Mouse (Mus musculus) embryo, embryonic 9.5 days (tissue): Measurements from ENCODE around the gene Sec11a.
A peak's percentile ranks its signal among the peaks of the same experiment; 100 is the strongest.
"Not testable (repeated sequence)": the region's sequence is repeated elsewhere in the genome, so short reads cannot be mapped to it uniquely, and the experiment has no call there.

ENCODE experiments used
- DNase-seq: peaks from one replicate; pipeline ENCODE4 v3.0.0-alpha.2; 2017; ENCODE audit errors: extremely low spot score

Gene Sec11a

DNA sequence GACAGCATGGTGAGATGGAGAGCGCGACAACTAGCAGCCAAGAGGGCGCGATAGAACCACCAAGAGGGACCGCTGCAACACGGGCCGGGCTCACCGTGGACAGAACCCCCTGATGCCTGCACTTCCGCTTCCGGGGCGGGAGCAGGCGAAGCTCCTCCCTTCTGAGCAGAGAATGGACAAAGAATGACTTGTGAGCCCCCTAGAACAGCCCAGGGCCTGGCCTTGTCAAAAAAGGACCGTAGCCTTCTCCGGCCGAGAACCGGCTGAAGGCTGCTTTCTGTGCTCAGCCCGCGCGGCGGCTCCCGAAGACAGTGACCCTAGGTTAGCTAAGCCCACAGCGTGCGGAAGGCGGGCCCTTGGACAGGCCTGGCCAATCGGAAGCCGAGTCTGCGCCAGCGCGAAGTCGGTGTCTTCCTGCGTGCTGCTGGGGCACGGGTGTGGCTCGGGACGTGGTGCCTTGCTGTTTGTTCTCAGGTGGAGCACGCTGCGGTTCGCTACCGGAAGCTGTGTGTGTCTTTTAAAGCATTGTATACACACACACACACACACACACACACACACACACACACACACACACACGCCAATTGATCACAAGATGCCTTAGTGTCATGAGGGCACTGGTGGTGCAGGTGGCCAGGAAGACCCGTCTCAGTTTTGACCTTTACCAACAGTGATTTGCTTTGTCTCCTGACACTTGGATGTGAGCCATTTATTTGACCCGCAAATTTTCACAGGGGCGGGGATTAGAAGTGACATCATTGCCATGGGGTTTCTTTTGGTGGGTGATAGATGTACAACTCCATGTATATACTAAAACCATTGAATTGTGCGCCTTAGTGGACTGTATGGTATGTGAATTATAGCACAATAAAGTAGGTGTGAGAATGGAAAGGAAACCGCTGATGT, at the start of gene Sec11a:
Sec11a (minus strand) TSS at position 336 of the 906 bp plus-strand sequence.
- DNase-seq = peak; percentile 94

DNA sequence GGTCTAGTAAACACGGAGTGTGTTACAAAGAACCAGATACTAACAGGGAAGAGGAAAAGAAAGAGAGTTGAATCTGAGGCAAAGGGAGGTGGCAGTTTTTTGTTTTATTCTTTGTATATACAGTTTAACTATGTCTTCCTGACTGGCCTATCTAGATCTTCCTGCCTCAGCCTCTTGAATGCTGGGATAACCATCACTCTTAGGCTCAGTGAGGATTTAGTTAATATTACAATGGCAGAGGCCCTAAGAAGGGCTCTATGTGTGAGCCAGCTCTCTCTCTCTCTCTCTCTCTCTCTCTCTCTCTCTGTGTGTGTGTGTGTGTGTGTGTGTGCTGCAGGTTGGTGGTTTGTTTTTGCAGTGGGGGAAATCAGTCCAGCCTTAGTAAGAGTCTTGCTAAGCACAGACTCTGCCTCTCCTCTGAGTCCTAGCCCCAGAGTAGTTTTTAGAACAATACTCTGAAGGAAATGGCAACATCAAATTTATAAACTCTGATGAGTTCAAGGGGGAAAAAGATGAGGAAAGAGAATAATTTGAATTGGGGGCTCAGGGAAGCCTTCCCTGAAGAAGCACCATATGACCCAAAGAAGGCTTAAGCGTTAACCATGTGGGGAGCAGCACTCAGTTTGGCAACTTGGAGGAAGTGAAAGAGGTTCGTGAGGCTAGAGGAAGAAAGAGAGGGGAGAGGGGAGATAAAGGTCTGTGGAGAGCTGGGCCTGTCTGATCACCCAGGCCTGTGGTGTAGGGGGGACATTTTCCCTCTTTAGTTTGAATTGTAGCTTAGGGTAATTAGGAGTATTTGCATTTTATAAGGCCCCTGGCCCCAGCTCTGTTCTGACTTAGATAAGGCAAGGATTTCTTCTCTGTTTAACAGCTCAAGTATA, 47.9 kb upstream of the Sec11a start:
- no peak for DNase-seq

DNA sequence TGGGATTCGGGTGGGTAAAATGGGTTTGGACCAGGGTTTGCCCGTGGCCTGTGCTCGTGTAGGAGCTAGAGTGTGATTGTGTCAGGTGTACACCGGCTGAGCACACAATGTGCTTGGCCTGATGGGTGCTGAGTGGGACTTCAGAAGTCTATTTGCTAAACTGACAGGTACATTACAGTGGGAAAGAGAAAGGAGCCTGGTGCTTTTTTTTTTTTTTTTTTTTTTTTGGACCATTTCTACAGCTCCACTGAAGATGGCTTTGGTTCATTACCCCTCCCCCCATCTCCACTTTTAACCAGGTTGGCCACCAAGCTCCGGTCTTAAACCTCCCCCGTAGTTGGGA, 47.1 kb upstream of the Sec11a start:
- DNase-seq = no peak

DNA sequence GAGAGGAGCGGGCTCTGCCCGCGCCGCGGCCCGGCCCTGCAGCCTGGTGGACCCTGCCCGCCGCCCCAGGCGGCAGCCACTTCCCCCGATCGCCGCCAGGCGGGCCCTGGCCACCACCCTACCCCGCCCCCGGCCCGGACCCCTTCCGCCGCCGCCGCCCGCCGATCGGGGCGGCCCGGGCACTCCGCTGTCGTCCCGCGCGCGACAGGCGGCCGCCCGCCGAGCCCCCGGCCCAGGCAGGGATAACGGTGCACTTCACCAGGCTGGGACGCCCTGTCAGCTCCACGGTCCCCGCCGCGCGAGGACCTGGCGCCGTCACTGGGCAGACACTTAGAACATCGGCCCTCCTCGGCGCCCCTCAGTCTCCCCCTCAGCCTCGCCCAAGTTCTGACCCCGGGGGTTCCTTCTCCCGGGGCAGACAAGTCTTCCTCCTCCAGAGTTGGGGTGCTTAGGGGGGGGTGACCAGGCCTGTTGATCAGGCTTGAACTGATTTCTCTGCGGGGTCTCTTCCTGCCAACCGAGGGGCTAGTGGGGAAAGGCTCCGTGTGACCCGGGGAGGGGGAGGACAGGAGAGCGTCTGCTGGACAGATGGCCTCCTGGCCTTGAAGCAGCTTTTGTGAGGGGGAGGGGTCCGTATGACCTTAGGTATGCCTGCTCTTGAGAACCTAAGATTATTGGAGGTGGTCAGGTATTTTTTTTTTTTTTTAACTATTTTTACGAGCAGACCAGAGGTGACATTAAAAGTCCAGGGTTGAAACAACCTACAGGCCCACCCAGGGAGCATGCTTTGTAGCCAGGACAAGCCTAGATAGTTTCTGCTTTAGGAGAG, 46.5 kb upstream of the Sec11a start:
- DNase-seq = peak; percentile 87

DNA sequence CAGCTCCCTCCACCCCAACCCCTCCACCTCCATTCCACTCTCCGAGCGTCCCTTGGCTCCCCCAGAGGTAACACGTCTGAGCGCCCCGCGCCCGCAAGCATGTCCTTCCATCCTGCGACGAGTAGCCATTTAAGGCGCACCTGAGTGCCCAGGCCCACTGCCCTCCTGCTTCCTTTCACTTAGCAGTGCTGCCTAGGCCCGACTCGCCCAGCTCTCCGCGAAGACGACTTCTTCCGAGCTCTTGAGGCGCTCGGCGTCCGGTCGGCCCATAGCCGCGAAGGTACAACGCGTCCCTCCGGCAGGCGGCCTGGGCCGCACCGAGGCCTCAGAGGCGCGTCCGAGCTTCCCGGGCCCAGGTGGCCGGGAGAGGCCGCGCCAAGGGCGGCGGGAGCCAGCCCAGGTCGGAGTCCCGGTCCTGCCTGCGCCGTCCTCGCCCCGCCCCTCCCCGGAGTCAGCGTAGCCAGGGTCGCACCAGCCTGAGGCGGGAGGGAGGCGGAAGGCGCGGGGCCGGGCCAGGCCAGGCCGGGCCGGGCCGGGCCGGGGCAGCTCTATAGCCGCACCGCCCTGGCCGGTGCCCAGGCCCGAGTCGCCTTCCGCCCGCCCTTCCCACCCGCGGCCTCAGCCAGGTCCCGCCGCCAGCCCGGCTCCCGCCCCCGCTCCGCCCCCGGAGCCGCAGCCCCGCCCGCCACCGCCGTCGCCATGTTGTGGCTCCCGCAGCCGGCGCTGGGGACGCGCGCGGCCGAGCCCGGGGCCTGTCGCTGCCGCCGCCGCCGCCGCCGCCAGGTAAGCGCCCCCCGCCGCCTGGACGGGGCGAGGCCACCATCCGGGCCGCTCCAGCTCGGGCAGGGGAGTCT, 45.6 kb upstream of the Sec11a start, which contains the start of gene Zfp592:
Zfp592 (plus strand) TSS at position 702 of the 854 bp plus-strand sequence.
- peak; percentile 90 for DNase-seq

DNA sequence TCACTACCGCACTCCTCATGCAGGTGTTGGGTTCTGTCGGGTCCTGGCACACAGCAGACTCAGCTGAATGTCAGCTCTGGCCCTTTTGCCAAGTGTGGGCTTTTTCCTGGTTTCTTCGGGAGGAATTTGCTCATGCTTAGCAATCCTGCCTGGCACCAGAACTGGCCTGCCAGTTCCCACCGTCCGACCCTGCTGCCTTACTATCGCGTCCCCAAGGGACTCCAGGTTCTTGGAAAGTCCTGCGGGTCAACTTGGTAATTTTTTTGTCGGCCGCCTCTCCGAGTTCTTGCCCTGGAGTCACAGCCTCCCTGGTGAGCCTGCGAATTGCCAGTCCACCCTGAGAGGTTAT, 45.0 kb upstream of the Sec11a start:
- no peak for DNase-seq

DNA sequence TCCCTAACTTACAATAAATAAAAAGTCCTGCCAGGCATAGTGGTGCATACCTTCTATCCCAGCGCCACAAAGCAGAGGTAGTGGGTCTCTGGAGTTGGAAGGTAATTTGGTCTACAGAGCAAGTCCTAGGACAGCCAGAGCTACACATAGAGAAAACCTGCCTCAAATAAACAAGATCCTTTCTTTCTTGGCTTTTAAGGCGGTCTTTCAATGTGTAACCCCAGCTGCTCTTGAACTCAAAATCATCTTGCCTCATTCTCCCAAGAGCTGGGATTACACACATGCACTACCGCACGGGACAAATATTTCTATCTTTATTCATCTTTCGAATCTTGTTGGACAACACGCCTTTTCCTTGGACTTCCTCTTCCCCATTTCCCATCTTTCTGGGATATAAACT, 44.5 kb upstream of the Sec11a start:
- DNase-seq = no peak

DNA sequence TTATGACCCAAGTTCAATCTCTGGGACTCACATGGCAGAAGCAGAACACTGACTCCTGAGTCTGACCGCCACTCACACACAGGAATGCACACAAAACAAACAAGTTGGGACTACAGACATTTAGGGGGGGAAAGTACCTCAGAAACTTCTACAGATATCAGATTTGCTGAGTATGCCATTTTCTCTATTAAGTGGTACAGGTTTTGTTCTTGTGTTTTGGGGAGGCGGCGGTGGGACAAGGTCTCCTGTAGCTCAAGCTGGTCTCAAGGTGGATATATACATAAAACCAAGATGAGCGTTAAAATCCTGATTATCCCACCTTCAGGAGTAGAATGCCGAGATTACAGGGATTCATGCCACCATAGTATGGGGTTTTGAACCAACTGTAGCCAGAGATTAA, 44.0 kb upstream of the Sec11a start:
- no peak for DNase-seq

DNA sequence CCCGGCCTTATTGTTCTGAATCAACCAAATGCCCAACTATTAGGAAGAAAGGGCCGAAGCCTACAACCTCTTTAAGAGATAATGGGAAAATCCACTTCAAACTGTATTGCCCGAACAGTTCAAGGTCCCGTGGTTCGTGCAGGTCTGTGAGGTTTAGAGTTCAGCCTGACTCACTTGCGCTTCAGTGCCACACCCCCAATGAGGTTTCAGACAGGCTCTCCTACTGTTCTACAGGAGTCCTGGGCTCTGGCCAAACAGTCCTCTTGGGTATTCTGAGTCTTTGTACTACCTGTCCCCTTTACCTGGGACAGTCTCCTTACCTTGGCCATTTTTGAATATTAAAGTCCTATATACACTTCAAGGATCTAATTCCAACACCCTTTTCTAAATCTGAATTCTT, 42.7 kb upstream of the Sec11a start:
- DNase-seq = no peak

DNA sequence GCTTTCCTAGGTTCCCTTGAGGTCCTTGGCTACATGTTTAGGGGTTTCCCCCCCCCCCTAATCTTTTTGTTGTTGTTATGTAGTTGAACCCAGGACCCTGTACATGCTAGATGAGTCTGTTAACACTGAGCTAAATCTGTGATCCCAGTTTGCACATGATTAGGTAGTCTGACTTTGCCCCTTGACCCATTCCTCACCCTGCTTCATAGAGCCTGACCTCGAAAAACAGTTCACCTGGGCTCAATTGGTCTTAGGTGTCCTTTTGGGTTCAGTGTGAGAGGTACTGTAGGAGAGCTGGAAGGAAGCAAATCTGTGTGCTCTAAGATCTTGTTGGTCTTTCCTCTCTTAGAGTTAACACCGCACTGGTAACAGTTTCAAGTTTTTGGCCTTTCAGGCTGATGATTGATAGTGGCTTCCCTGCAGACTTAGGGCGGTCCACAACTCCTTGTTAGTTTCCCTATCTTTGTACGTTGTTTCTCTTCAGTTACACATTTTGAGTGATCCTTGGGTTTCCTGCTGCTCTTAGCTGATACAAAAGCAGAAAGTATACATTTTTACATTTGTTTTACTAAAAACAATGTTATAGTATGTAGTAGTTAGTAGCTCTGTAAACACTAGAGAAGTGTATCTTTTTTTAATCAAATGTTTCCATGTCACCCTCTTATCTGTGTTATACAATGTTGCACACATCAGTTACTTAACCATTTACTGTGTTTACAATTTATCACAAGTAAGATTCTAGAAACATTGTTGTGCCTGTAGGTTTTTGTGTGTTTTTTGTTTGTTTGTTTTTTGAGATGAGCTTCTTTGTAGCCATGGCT, 40.4 kb upstream of the Sec11a start:
- no peak for DNase-seq

DNA sequence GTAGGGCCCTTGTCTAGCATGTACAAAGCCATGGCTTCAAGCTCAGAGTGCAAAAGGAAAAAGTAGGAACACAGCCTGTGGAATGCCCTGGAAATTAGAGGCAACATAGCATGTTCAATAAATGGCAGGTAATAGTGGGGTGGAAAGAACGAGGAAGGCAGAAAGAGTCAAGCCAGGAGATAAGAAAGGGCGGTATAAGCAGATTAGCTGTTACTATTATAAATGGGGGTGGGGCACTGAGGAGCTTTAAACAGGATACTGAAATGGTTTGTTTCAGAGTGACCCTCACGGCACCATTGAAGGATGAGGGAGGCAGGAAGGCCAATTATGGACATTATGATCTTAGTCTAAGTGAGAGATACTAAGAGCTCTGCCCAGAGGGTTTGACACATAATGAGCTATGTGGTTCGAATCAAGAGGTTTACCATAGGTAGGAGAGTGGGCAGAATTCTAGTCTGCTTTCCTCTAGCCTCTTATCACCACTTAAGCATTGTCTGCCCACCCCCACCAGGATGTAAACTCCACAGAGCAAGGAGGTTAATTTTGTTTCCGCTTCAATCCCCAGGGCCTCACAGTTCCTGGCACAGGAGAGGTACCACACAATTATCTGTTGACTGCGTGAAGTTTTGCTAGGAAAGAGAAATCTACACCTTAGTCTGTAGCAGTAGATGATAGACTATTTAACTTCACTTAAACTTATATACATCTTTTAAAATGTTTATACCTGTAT, 39.0 kb upstream of the Sec11a start:
- DNase-seq = no peak

DNA sequence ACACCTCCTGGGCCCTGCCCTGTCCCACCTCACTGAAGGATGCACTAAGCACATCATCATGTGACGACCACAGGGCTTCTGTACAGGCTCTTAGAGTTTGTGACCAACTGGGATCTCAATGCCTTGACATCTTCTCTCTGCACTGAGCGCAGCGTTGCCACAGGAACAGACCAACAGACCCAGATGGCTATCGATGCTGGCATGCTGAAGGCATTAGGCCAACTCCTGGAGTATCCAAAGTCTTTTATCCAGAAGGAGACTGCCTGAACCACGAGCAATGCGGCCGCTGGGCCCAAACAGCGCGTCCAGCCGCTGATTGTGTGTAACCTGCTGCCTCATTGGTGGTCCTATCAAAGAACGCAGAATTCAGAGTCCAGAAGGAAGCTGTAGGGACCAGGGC, 33.0 kb upstream of the Sec11a start:
- DNase-seq = no peak

DNA sequence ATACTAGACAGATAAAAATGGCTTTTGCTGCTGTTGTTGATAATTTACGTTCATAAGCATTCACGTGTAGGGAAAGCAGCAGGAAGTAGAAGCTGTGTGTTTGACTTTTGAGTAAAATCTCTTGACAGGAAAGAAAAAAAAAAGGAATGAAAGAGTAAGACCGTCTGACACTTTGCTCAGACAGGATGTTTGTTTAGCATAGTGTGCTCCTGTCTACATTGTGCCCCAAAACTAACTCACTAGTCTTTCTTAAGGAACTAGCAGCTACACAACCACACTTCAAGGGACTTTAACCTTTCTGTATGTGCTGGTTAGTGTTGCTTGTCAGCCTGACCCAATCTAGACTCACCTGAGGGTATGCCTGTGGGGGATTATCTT, 26.0 kb upstream of the Sec11a start:
- DNase-seq = not testable (repeated sequence)

DNA sequence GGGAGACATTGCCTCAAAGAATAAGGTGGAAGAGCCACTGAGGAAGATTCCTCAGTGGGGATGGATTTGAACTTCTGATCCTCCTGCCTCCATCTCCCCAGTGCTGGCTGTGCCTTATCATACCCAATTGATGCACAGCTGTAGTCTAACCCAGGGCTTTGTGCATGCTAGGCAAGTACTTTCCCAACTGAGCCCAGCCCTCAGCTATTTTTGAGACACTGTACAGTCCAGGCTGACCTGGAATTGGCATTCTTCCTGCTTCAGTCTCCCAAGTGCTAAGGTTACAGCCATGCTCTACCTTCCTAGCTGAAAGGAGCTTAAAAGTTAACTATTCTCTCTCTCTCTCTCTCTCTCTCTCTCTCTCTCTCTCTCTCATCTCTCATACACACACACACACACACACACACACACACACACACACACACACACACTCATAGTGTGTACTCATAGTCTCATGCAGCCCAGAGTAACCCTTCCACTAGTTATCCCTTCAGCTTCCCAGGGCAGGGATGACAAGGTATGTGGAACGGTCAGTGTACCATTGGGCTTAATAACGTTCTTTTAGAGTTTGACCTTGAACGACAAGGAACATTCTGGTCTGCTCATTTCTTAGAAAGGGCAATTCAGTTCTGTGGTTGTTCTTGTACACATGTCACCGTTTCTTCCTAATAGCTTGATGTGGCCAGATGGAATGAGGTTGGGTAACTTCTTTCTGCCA, 25.5 kb upstream of the Sec11a start:
- DNase-seq = not testable (repeated sequence)

DNA sequence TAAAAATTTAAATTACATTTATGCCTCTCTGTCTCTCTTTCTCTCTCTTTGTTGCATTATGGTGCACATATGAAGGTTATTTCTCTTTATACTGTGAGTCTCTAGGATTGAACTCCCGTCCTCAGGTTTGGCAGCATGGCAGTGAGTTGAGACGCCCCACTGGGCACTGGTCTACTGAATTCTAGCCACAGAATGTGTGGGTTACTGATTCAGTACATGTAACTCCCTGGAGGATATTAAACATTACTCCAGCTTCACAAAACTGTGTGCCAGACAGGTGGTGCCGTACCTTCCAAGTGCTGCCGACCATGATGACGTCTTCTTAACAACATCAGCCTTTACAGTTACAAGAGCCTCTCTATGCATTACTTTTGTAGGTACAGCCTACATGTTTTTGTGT, 24.5 kb upstream of the Sec11a start:
- no peak for DNase-seq

DNA sequence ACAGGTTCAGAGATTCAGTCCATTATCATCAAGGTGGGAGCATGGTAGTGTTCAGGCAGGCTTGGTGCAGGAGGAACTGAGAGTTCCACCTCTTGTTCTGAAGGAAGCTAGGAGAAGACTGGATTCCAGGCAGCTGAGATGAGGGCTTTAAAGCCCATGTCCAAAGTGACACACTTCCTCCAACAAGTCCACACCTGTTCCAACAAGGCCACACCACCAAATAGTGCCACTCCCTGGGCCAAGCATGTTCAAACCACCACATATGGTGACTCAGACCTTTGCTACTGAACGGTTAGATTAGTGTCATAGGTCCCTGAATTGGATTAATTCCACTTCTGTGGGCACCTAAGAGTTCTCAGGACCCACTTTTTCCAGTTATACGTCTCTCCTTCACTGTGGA, 23.8 kb upstream of the Sec11a start:
- DNase-seq = no peak

DNA sequence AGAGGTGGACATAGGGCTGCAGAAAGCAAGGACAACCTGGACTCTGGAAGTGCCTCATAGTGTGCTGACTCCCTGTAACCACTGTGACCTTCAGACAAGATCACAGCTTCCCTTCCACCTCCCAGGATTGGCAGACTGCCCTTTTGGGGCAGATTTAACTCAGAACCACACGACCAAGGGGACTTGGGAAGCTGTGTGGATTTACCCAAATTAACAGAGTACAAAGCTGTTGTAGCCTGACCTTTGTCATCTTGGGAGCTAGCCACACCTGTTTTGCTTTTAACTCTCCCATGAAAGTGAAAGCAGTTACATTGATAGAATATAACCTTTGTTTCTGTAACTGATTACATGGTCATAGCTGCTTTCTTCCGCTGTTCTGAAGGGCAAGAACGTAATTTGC, 23.3 kb upstream of the Sec11a start:
- no peak for DNase-seq

DNA sequence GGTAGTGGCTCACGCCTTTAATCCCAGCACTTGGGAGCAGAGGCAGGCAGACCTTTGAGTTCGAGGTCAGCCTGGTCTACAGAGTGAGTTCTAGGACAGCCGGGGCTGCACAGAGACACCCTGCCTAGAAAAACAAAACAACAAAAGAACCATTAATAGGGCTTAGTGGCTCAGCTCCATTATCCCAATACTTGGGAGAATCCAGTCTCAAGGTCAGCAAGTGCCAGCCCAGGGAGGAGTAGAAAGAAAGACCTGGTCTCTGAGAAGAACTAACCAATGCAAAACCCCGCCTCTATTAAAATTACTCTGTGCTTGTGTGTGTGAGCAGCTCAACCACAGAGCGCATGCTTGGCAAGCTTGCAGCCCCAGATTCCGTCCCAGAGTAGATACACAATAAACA, 15.2 kb upstream of the Sec11a start:
- no peak for DNase-seq

DNA sequence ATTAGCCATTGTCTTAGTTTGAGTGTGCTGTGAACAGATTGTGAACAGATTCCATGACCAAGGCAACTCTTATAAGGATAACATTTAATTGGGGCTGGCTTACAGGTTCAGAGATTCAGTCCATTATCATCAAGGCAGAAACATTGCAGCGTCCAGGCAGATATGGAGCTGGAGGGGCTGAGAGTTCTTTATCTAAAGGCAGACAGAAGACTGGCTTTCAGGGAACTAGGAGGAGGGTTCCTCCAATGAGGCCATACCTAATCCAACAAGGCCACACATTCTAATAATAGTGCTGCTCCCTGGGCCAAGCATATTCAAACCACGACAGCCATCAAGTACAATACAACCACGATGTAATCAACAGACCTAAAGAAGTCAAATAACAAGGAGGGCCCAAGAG, 11.4 kb upstream of the Sec11a start:
- no peak for DNase-seq
